Mouse (Mus musculus): Measurements from ENCODE around the gene Olfr906. TPM values are rescaled to one million over a fixed set of nuclear protein-coding genes. Genes with fewer than 3 reads are reported as not detected.

Gene Olfr906
- not detected for total RNA-seq (2023)

DNA sequence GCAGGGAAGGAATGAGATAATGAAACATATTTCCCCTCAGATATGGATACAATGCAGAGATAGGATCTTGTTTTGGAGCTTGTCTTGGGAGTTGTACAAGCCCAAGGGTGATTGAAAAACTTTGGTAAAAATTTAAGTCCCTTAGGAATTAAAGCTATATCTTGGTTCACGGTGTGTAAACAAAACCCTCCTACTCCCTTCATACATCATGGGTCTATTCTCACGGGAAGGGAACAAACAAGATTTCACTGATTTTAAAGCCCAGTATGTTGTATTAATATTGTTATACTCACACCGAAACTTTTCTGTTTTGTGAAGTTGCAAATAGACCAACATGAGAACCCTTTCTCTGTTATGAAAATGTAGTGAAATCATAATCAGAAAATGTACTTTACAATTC is at the start of gene Olfr906:
TSS of gene Olfr906 (plus strand) at position 301 of the 400 bp plus-strand sequence.

DNA sequence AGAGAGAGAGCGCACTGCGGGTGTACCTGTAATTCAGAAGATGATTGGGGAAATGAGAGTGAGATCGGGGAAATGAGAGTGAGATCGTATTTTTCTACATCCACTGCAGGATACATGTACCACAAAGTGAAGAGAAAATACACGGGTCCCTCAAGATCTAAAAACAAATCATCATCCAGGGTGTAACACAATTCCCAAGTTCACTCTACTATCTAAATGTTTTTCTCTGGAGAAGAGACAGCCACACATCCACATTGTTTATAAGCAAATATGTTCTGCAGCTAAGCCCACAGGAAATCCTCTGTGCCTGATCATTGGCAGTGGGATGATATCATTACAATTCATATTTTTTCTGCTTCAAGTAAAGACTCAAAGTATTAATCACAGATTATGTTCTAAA is 39.5 kb upstream of the Olfr906 start, which contains the start of gene Olfr902:
TSS of gene Olfr902 (plus strand) at position 301 of the 400 bp plus-strand sequence.

DNA sequence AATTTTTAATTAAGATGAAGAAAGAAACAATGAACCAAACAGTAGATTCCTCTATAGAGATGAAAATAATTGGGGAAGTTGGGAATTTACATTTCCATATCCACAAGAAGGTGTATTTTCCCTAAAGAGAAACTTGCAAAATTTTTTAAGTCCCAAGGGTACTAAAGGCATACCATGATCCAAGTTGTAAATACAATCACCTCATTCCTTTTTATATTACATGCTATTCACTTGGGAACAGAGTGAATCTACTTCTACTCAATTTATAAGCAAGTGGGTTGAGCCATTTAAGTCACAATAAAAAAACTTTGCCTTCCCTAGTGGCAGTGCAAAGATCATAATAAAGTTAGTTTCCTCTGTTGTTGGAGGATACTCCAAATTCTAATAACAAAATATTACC is 24.0 kb upstream of the Olfr906 start, which contains the start of gene Olfr904:
TSS of gene Olfr904 (plus strand) at position 301 of the 400 bp plus-strand sequence.

DNA sequence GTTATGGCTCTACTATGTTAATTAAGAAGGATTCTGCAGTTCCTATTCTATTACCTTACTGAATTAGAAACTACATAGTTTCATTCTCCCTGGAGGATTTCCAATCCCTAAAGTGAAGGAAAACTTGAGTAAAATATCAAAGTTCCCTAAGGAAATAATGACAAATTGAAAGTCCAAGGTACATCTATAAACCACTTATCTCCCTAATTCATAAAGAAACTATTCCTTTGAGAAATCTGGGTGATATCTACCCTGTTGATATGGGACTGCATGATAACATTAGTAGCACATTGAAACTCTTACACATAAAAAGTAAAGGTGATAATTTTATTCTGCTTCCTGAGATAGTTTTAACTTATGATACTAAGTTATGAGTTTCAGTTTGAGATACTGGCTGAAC is 16.1 kb upstream of the Olfr906 start, which contains the start of gene Olfr905:
TSS of gene Olfr905 (plus strand) at position 301 of the 400 bp plus-strand sequence.

DNA sequence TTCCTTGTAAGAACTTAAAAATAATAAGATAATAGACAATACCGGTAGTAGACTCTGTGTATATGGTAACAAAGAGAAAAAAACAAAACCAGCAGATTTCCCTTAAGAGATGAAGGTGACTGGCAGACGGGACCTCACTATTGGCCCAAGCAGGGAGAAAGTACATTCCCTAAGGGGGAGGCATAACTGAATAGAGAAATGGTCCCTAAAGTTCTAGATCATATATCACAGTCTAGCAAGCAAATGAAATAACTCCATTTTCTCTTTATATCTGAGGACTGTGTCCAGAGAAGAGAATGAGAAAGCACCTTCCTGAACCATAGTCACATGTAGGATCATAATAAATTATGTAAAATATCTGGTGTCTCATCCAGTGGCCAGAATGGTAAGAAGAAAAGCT is 8.6 kb downstream of the Olfr906 start, which contains the start of gene Olfr907:
TSS of gene Olfr907 (plus strand) at position 301 of the 400 bp plus-strand sequence.

DNA sequence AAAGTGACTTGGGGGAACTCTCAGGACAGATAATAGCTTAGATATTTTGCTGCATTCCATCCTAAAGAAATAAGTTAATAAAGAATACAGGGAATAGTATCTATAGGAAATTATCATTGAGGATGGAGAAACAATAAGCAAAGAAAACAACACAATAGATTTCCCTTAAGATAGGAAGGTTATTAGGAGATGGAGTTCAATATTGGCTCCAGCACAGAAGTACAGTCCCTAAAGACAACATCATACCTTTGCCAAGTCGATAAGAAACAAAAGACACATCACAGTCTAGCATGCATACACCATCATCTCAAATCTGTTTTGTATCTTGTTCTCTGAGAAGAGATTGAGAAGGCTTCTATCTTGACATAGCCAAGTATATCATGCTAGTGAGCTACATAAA is 34.4 kb downstream of the Olfr906 start, which contains the start of gene Olfr911-ps1:
TSS of gene Olfr911-ps1 (plus strand) at position 301 of the 400 bp plus-strand sequence.

DNA sequence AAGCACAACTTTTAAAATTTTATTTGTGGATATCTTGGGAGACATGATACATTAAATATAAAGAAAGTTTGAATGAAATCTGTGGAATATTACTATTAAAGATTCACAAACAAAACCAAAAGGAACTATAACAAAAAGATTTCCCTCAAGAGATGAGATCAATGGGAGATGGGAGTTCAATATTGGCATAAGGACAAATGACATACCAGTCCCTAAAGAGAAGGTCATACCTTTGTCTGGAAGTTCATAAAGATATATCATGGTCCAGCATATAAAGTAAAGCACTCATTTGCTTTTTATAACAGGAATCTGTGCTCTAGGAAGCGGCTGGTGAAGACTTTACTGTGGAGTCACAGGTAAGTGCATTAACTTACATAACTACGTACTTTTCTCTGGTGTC is 50.7 kb downstream of the Olfr906 start, which contains the start of gene Olfr910:
TSS of gene Olfr910 (plus strand) at position 301 of the 400 bp plus-strand sequence.

Other genes starting within 250 kb of the Olfr906 start
- not detected for gene Olfr143, start 234.3 kb upstream of the Olfr906 start, total RNA-seq (2023)
- gene Olfr895, start 219.2 kb upstream of the Olfr906 start, total RNA-seq (2023), result not detected
- gene Olfr896-ps1, start 196.0 kb upstream of the Olfr906 start, total RNA-seq (2023), result not detected
- not detected for gene Olfr25, start 158.0 kb upstream of the Olfr906 start, total RNA-seq (2023)
- not detected for gene Olfr898, start 138.7 kb upstream of the Olfr906 start, total RNA-seq (2023)
- not detected for gene Olfr250, start 120.2 kb upstream of the Olfr906 start, total RNA-seq (2023)
- gene Olfr251, start 110.0 kb upstream of the Olfr906 start, total RNA-seq (2023), result not detected
- not detected for gene Olfr147, start 85.4 kb upstream of the Olfr906 start, total RNA-seq (2023)
- not detected for gene Olfr901, start 57.6 kb upstream of the Olfr906 start, total RNA-seq (2023)
- not detected for gene Olfr902, start 39.4 kb upstream of the Olfr906 start, total RNA-seq (2023)
- not detected for gene Olfr904, start 23.9 kb upstream of the Olfr906 start, total RNA-seq (2023)
- gene Olfr905, start 16.0 kb upstream of the Olfr906 start, total RNA-seq (2023), result not detected
- gene Olfr907, start 8.7 kb downstream of the Olfr906 start, total RNA-seq (2023), result not detected
- gene Olfr911-ps1, start 34.5 kb downstream of the Olfr906 start, total RNA-seq (2023), result not detected
- not detected for gene Olfr910, start 50.8 kb downstream of the Olfr906 start, total RNA-seq (2023)
- not detected for gene Olfr912, start 93.1 kb downstream of the Olfr906 start, total RNA-seq (2023)
- gene Olfr913, start 105.7 kb downstream of the Olfr906 start, total RNA-seq (2023), result not detected
- not detected for gene Olfr914, start 118.0 kb downstream of the Olfr906 start, total RNA-seq (2023)
- not detected for gene Olfr916, start 172.8 kb downstream of the Olfr906 start, total RNA-seq (2023)
- gene Olfr917, start 178.8 kb downstream of the Olfr906 start, total RNA-seq (2023), result not detected
- gene Olfr918, start 187.5 kb downstream of the Olfr906 start, total RNA-seq (2023), result not detected
- gene Olfr919, start 216.6 kb downstream of the Olfr906 start, total RNA-seq (2023), result not detected
- gene Vwa5a, start 231.2 kb downstream of the Olfr906 start, total RNA-seq (2023), result 1 to 10 TPM; 6.2 to 9.1 TPM